Mouse (Mus musculus): Measurements from ENCODE around the gene Ldlrad3.
A peak's percentile ranks its signal among the peaks of the same experiment; 100 is the strongest.

Gene Ldlrad3

GRCm38 (mm10) chr2:102073266-102074037 is 112.7 kb downstream of the Ldlrad3 start:
- no peak for DNase-seq (ENCODE audit: low spot score in 2 of 2)

DNA sequence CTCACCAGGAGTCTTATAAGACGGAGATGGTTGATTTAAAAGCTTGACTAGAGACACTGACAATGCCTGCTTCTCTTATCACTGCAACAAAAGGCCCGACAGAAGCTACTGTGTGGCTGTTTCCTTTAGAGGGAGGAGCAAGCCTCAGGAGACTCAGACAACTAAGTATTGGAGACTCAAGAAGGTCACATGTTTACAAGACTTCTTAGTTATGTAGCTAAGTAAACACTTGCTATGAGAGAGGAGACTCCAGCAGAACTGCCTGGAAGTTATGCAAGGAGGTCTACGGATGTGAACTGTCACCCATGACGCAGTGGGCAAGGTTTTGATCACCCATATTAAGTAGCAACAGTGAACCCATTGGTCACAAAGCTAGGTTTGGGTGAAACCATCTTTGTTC is 113.3 kb downstream of the Ldlrad3 start:
- no peak for DNase-seq (ENCODE audit: low spot score in 2 of 2)

- DNase-seq (ENCODE audit: low spot score in 2 of 2) = peak; percentile 51 to 67
Measured at GRCm38 (mm10) chr2:102071022-102071717, 115.0 kb downstream of the Ldlrad3 start.

DNA sequence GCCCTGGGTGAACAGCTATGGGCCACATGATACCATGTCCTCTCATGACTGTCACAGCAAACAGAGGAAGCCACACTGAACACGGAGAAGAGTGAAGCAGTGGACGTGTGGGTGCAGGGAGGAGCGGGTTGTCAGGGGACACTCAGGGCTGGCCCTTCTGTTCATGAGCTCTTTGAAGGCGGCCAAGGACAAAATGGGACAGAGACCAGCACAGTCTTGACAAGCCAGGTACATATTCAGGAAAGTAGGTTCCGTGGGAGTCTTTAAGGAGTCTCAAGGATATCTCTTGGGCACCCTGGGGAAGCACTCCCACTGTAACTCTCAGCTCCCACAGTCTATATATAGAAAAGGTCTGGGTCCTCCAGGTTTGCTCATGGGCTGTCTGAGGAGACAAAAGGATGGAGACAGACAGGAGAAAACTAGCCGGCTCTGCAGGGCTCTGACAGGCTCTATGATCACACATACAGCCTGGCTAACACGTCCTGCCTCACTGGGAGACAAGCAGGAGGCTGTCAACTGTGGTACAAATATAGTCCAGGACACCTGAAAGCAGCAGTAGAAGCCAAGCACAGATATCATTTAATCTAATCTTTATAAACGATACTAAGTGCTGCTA is 121.3 kb downstream of the Ldlrad3 start:
- no peak for DNase-seq (ENCODE audit: low spot score in 2 of 2)

DNA sequence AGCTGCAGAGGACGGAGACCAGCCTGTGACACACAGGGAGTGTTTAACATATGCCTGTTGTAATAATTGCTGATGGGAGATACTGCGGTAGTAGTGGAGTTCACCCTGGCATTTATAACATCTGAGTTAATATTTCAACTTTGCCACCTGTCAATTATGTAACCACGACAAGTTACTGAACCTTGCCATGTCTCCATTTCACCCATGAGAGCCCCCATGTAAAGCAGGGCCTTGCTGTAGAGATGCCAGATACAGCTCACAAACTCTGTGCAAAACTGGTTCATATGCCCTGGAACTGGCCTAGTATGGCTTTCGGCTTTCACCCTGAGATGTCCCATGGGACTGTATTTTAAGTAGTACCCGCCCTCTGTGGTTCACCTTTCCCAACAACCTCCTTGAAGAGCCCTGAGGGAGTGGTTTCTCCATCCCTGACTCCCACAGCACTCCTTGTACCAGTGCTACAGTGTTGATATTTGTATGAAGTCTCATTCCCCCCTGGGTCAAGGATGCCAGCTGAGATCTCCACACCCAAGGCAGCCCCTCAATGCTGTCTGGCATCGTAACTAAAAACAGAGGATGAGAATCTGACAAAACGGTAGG is 122.2 kb downstream of the Ldlrad3 start:
- no peak for DNase-seq (ENCODE audit: low spot score in 2 of 2)

- no peak for DNase-seq (ENCODE audit: low spot score in 2 of 2)
Measured at GRCm38 (mm10) chr2:102062861-102063468, 123.2 kb downstream of the Ldlrad3 start.

GRCm38 (mm10) chr2:102061921-102062320 is 124.3 kb downstream of the Ldlrad3 start:
- no peak for DNase-seq (ENCODE audit: low spot score in 2 of 2)

GRCm38 (mm10) chr2:102057746-102058145 is 128.4 kb downstream of the Ldlrad3 start:
- DNase-seq (ENCODE audit: low spot score in 2 of 2) = no peak

GRCm38 (mm10) chr2:102057029-102057685 is 129.0 kb downstream of the Ldlrad3 start:
- DNase-seq (ENCODE audit: low spot score in 2 of 2) = peak; percentile 44 to 48

DNA sequence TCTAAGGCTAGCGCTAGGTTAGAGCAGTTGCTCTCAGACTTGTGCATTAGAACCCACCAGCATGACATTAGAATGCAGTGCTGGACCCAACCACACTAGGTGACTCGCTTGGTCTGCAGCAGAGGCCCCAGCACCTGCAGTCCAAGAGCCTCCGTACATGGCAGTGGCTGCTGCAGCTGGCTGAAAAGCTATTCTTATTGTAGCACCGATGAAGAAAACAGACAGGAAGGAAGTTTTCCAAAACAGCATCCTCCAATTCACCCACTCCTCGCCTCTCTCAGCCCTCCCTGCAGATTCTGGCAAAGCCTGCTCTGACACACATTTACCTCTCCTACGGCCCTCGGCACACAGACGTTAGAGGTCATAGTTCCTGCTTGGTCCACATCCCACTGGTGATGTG is 130.0 kb downstream of the Ldlrad3 start:
- DNase-seq (ENCODE audit: low spot score in 2 of 2) = no peak

DNA sequence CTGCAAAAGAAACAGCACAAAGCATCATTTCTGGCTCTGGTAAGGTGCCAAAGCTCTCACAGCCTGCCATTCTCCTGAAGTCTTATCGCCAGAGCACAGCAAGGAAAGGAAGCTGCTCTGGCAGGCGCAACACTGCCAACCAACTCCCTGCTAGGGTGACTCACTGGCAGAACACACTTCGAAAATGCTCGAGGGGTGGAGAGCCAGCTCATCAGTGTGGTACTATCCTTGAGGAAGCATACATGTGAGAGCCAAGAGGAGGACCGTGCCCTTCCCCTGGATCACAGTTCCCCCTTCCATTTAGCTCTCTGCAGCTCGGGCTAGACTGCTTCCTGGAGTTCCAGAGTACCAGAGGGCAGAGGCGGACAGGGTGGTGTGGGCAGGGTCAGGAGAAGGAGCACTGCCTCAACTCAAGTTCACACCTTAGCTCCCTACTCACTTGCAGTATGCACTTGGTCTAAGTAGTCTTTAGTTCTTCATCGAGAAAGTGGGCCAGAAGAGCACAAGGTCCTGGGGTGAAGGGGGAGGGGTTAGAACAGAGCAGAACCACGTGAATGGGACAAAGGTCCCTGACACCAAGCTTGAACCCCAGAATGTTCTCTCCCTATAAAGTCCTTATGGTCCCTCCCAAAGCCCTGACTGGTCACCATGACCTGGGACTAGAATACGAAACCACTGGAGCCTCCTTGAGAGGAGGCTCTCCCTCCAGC is 133.1 kb downstream of the Ldlrad3 start:
- DNase-seq (ENCODE audit: low spot score in 2 of 2) = peak; percentile 74 to 75

GRCm38 (mm10) chr2:102052353-102052752 is 133.8 kb downstream of the Ldlrad3 start:
- DNase-seq (ENCODE audit: low spot score in 2 of 2) = peak in 1 of 2 experiments; percentile 49

- no peak for DNase-seq (ENCODE audit: low spot score in 2 of 2)
Measured at GRCm38 (mm10) chr2:102049866-102050550, 136.2 kb downstream of the Ldlrad3 start.

GRCm38 (mm10) chr2:102048296-102049175 is 137.6 kb downstream of the Ldlrad3 start:
- DNase-seq (ENCODE audit: low spot score in 2 of 2) = no peak

DNA sequence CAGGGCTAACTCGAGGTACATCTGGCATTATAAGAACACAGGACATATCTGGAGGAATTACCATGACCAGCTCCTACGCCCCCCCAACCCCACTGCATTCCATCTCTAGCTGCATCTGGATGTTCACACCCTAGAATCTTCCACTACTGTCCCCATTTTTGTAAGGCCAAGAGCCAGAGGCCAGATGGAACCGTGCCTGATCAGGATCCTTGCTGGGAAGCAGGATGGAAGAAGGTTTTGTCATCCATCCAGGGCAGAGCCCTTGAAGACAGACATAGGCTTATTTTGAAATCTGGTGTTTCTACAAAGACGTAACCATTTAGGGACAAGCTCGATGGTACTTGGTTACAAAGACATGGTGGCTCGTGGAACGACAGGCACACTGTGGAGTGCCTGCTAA is 139.7 kb downstream of the Ldlrad3 start:
- no peak for DNase-seq (ENCODE audit: low spot score in 2 of 2)

- DNase-seq (ENCODE audit: low spot score in 2 of 2) = no peak
Measured at GRCm38 (mm10) chr2:102040456-102040855, 145.7 kb downstream of the Ldlrad3 start.

- DNase-seq (ENCODE audit: low spot score in 2 of 2) = no peak
Measured at GRCm38 (mm10) chr2:102040011-102040410, 146.2 kb downstream of the Ldlrad3 start.

GRCm38 (mm10) chr2:102038895-102039667 is 147.1 kb downstream of the Ldlrad3 start:
- DNase-seq (ENCODE audit: low spot score in 2 of 2) = no peak
